Mouse (Mus musculus): ENCODE results near the gene Klhl21.
A peak's percentile ranks its signal among the peaks of the same experiment; 100 is the strongest.

- TF ChIP-seq POLR2A (IDR thresholded peaks at IDR 0.05; ENCODE audit: control insufficient read depth, low read depth, low read length) = no peak
- TF ChIP-seq CTCF (IDR thresholded peaks at IDR 0.05; ENCODE audit: control insufficient read depth, insufficient read depth, insufficient replicate concordance, low read depth, low read length) = peak; percentile 70; the same call in 1 of the 2 replicates
Observed at GRCm38 (mm10) chr4:151972221-151972967, 36.2 kb upstream of the Klhl21 start.

All from testis, adult 2 months (tissue).